Mouse (Mus musculus) embryonic facial prominence, embryonic 11.5 days (tissue): ENCODE measurements around the gene Hemgn. TPM values are rescaled to one million over a fixed set of nuclear protein-coding genes. Genes with fewer than 3 reads are reported as not detected.
A peak's percentile ranks its signal among the peaks of the same experiment; 100 is the strongest.

ENCODE experiments used
- ATAC-seq: fragments of 200-750 bp; cut with Nextera tagmentation; replicated peaks from 2 replicates; pipeline ENCODE4 v1.8.0; 2017; ENCODE audit warnings: low read depth; ENCODE audit not compliant: insufficient number of reproducible peaks, low FRiP score, low TSS enrichment
- DNase-seq: peaks from one replicate; pipeline ENCODE4 v3.0.0-alpha.2; 2015; ENCODE audit warnings: low spot score
- H3K27ac ChIP-seq: fragments of 300-500 bp; sonication (generic); replicated peaks from 2 replicates; pipeline ENCODE4 v1.5.1; 2014; ENCODE audit warnings: mild to moderate bottlenecking, low read depth, low read length, control low read depth
- H3K27me3 ChIP-seq: fragments of 300-500 bp; sonication (generic); 2 replicates; pipeline ENCODE4 v1.6.1; 2014; ENCODE audit warnings: mild to moderate bottlenecking, low read length, moderate library complexity, mixed read lengths; ENCODE audit not compliant: control insufficient read depth, insufficient read depth
- H3K36me3 ChIP-seq: fragments of 300-500 bp; sonication (generic); replicated peaks from 2 replicates; pipeline ENCODE4 v1.6.1; 2014; ENCODE audit warnings: low read depth, mild to moderate bottlenecking, low read length, moderate library complexity, mixed read lengths; ENCODE audit not compliant: control insufficient read depth, insufficient read depth
- H3K4me1 ChIP-seq: fragments of 300-500 bp; sonication (generic); 2 replicates; pipeline ENCODE4 v1.6.1; 2014; ENCODE audit warnings: low read length, mixed read lengths; ENCODE audit not compliant: control insufficient read depth, insufficient read depth
- H3K4me2 ChIP-seq: fragments of 300-500 bp; sonication (generic); 2 replicates; pipeline ENCODE4 v1.6.1; 2014; ENCODE audit warnings: low read depth, mild to moderate bottlenecking, control low read depth, low read length, moderate library complexity
- H3K4me3 ChIP-seq: fragments of 300-500 bp; sonication (generic); 2 replicates; pipeline ENCODE4 v1.5.1; 2014; ENCODE audit warnings: low read depth, low read length, control low read depth
- H3K9ac ChIP-seq: fragments of 300-500 bp; sonication (generic); replicated peaks from 2 replicates; pipeline ENCODE4 v1.6.1; 2014; ENCODE audit warnings: mild to moderate bottlenecking, control low read depth, low read length
- H3K9me3 ChIP-seq: fragments of 300-500 bp; sonication (generic); replicated peaks from 2 replicates; pipeline ENCODE4 v1.6.1; 2016; ENCODE audit warnings: mild to moderate bottlenecking, low read length, inconsistent platforms, mixed read lengths; ENCODE audit not compliant: control insufficient read depth
- WGBS: fragments of 180-500 bp; shearing (Covaris S2); extraction: QIAGEN DNeasy Blood & Tissue Kit; methylation state at CpG from one replicate; pipeline ENCODE4 v1.1.7; 2014; 5-methylcytosine and 5-hydroxymethylcytosine counted together
- polyA plus RNA-seq: library from polyadenylated mRNA; unstranded; fragments of >200 nt; fragmentation: Nextera tagmentation; extraction: Ambion mirVana; gene quantifications from 2 replicates; pipeline ENCODE4 v1.2.1, GENCODE M21; 2014

Gene Hemgn
- polyA plus RNA-seq, 1 experiment from 2014 or later: 13.9 TPM

- no peaks in the 10 kb centered on the region for H3K36me3 ChIP-seq
- H3K4me3 ChIP-seq: no peak overlapping the region
- H3K9me3 ChIP-seq: no peaks in the 10 kb centered on the region
- WGBS: 1% methylated on average over 41 of the region's 41 CpGs
- no peak for ATAC-seq
- peak; percentile 14 for DNase-seq
- H3K4me1 ChIP-seq: peaks cover 2% of the 10 kb centered on the region; the same call in 1 of the 2 replicates
- H3K4me2 ChIP-seq: no peak overlapping the region
- no peak overlapping the region for H3K9ac ChIP-seq
- H3K27me3 ChIP-seq: peaks cover 58% of the 10 kb centered on the region
- H3K27ac ChIP-seq: no peak overlapping the region
Observed at GRCm38 (mm10) chr4:46347580-46348515, 65.5 kb downstream of the Hemgn start.

DNA sequence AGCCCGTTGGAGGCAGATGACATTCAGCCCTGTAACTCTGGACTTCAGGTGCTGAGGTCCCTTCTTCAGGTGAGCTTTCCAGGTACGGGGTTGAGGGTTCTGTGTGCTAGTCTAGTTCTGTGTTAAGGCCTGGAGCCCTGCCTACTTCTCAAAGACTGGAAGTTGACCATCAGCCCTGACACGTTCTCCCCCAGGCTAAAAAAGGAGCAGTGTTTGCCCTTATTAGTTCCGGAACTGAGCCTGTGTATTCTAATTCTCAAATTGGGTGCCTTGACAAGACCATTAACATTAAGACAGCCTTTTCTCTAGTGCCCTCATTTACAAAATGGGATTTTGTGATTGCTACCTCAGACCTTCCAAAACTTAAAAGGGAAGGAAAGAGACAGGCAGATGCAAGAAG is 66.2 kb downstream of the Hemgn start:
- no peak overlapping the region for H3K9ac ChIP-seq
- peaks cover 2% of the 10 kb centered on the region; the same call in 1 of the 2 replicates for H3K4me1 ChIP-seq
- H3K4me3 ChIP-seq: no peak overlapping the region
- H3K27ac ChIP-seq: no peak overlapping the region
- H3K4me2 ChIP-seq: no peak overlapping the region
- peaks cover 65% of the 10 kb centered on the region for H3K27me3 ChIP-seq
- no peaks in the 10 kb centered on the region for H3K9me3 ChIP-seq
- no peak for DNase-seq
- 3% methylated on average over 4 of the region's 4 CpGs for WGBS
- H3K36me3 ChIP-seq: no peaks in the 10 kb centered on the region
- ATAC-seq: no peak

DNA sequence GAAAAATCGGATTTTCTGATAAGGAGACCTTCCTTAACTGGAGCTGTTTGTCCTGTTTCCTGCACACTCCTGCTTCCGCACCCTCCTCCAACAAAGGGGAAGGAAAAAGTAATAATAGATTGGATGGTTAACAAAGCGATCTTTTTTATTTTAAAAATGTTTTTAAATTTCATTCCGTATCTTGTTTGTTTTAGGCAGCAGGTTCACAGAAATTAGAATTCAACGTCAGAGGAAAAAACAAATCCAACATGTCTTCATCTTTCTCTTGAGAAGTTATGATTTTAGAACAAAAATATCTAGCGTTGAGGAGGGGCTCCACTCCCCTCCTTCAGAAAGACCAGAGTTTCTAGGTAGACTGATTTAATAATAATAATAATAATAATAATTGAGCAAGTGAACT is 67.1 kb downstream of the Hemgn start:
- H3K27me3 ChIP-seq: peaks cover 74% of the 10 kb centered on the region
- H3K36me3 ChIP-seq: no peaks in the 10 kb centered on the region
- H3K9me3 ChIP-seq: no peaks in the 10 kb centered on the region
- no peak for ATAC-seq
- no peak overlapping the region for H3K4me3 ChIP-seq
- peaks cover 2% of the 10 kb centered on the region; the same call in 1 of the 2 replicates for H3K4me1 ChIP-seq
- no peak for DNase-seq
- no peak overlapping the region for H3K27ac ChIP-seq
- no peak overlapping the region for H3K9ac ChIP-seq
- H3K4me2 ChIP-seq: no peak overlapping the region
- WGBS: 26% methylated on average over 6 of the region's 6 CpGs

GRCm38 (mm10) chr4:46345773-46346100 is 67.6 kb downstream of the Hemgn start:
- ATAC-seq (no peak), DNase-seq (no peak)
- Histone ChIP-seq H3K27me3 (peaks cover 77% of the 10 kb centered on the region), H3K9me3 (no peaks in the 10 kb centered on the region), H3K27ac (no peak overlapping the region), H3K4me2 (no peak overlapping the region), H3K4me3 (no peak overlapping the region), H3K4me1 (peaks cover 2% of the 10 kb centered on the region; the same call in 1 of the 2 replicates), H3K9ac (no peak overlapping the region), H3K36me3 (no peaks in the 10 kb centered on the region)
- 11% methylated on average over 3 of the region's 3 CpGs for WGBS

- H3K27ac ChIP-seq: no peak overlapping the region
- ATAC-seq: no peak
- peaks cover 2% of the 10 kb centered on the region; the same call in 1 of the 2 replicates for H3K4me1 ChIP-seq
- peak overlapping the region; percentile 29 for H3K4me3 ChIP-seq
- no peak overlapping the region for H3K4me2 ChIP-seq
- 2% methylated on average over 64 of the region's 67 CpGs for WGBS
- H3K9me3 ChIP-seq: no peaks in the 10 kb centered on the region
- no peak overlapping the region for H3K9ac ChIP-seq
- peak; percentile 39 for DNase-seq
- H3K36me3 ChIP-seq: no peaks in the 10 kb centered on the region
- peaks cover 77% of the 10 kb centered on the region for H3K27me3 ChIP-seq
Observed at GRCm38 (mm10) chr4:46345056-46345772, 68.1 kb downstream of the Hemgn start.

GRCm38 (mm10) chr4:46344288-46344687 is 69.0 kb downstream of the Hemgn start:
- Histone ChIP-seq H3K36me3 (no peaks in the 10 kb centered on the region), H3K4me1 (peaks cover 2% of the 10 kb centered on the region; the same call in 1 of the 2 replicates), H3K9ac (0 out of 2 replicates have a peak overlapping the region, but pooled peaks have one; percentile 25), H3K27me3 (peaks cover 74% of the 10 kb centered on the region), H3K9me3 (no peaks in the 10 kb centered on the region), H3K4me2 (peak overlapping the region; percentile 38), H3K27ac (no peak overlapping the region), H3K4me3 (peak overlapping the region; percentile 29)
- DNase-seq (peak; percentile 47), ATAC-seq (0 out of 2 replicates have a peak, but pooled peaks have one; percentile 42)
- WGBS: under 1% methylated on average over 50 of the region's 51 CpGs
